Mouse (Mus musculus): ENCODE data around the gene BC003965.

BC003965 gene

DNA sequence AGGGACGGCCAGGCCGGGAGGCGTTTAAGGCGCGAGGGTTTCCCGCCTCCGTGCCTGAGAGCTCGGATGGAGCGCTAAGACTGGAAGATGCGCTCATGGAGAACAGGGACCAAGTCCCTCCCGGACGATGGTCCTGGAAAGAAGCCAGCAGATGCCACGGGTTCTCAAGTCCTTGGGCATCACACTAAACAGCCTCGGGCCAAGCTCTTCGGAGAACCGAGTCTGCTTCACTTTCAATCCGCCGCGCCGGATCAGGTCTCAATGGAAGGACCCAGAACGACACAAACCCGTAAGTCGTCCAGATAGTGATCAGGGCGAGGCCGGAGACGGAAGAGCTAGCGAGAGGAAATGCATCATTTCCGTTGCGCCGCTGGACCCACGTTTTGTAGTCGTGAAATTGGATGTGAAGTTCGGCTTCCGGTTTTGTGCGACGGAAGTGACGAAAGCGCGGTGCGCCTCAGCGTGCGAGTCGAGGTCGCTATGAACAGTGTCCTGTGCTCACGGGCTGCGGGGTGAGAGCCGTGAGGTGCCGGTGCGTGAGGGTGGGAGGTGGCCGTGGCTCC is at the start of gene BC003965:
Gene BC003965 (plus strand): TSS at position 426 of the 563 bp plus-strand sequence.
- peak; percentile 96 for DNase-seq

DNA sequence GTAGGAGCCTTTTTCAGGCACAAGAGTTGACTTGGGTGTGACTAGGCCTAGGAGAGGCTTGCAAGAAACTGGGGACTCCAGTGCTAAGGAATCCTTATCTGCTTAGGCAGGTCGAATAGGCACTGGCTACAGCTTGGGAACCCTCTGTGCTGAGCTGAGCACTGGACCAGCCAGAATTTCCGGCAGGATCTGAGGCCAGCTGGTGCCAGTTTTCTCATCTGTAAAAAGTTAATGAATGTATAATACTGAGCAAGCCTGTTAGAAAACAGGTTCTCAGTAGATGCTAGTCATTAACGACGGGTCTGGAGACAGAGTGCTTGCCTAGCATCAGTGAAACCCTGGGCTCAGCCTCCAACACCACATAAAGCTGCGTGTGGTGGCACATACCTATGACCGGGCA is 48.7 kb upstream of the BC003965 start:
- no peak for DNase-seq

DNA sequence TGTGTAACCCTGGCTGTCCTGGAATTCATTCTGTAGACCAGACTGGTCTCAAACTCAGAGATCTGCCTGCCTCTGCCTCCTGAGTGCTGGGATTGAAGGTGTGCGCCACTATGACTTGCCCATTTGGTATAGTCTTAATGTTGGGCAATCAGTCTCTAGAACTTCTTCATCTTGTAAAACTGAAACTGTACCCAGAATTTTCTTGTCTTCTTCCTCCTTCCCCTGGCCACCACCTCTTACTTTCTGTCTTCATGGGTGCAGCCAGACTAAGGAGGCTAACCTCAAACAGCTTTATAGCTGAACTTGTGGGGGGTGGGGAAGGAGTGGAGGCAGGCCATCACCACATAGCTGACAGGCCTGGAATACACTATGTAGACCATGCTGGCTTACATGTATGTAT is 45.6 kb upstream of the BC003965 start:
- no peak for DNase-seq

DNA sequence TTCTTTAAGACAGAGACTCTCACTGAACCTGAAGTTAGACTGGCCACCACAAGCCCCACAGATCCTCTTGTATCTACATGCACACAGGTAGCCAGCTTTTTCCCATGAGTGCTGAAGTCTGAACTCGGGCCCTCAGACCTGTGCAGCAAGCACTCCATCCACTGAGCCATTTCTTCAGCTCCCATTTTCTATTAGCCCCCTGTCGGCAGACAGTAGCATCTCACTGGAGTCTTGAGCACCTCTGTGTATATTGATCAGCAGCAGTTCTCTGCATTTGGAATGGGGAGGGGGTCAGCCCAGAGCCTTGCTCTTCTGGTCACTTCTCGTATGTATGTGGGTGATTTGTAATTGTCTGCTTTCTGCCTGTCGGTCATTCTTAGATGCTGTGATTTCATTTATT is 44.4 kb upstream of the BC003965 start:
- no peak for DNase-seq

DNA sequence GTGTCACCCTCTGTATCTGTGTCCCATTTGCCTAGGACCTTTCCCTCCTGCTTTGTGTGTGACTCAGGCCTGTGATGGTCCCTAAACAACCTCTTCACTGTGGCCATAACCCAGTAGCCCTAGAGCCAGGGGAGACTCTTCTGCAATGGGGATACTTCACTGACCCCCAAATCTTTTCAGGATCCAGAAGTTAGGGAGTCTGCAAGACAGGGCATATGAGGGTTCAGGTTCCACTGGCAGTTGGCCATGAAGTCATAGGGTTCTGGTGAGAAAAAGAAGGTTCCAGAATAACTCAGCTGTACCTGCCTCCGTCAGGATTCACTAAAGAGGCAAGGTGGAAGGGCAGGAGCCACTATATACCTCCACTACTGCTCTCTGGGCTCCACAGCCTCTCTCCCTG is 22.2 kb upstream of the BC003965 start, which contains the start of gene Ccdc154:
Gene Ccdc154 (plus strand): TSS at position 301 of the 400 bp plus-strand sequence.
- no peak for DNase-seq

DNA sequence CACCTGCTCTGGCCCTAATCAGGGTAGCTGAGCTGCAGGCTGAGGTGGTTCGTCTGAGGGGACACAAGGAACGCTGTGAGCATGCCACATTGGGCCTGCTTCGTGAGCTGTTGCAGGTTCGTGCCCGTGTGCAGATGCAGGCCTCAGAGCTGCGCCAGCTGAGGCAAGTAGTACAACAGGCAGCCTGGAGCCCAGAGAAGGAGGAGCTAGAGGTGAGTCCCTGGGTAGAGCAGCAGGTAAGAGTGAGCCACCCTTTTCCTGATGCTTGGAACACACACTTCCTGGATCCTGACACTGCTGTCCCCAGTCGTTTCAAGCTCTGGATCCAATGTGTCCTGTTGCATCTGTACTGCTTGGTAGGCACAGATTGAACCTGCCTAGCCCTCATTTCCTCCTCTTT is 21.0 kb upstream of the BC003965 start:
- no peak for DNase-seq

DNA sequence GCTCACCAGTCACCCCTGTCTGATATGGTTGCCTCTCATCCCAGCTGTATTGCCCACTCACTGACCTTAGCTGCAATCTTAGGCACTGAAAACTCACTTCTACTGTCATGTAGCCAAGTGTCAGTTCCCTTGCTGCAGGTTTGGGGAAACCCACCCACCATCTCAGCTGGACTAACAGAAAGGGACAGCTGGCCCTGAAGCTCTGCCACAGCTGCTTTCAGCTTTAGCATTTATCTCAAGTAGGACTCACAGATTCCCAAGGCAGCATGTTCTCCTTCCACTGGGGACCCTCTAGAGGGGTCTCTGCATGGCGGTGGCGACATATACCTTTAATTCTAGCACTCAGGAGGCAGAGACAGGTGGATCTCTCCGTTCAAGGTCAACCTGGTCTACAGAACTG is 19.6 kb upstream of the BC003965 start:
- no peak for DNase-seq

DNA sequence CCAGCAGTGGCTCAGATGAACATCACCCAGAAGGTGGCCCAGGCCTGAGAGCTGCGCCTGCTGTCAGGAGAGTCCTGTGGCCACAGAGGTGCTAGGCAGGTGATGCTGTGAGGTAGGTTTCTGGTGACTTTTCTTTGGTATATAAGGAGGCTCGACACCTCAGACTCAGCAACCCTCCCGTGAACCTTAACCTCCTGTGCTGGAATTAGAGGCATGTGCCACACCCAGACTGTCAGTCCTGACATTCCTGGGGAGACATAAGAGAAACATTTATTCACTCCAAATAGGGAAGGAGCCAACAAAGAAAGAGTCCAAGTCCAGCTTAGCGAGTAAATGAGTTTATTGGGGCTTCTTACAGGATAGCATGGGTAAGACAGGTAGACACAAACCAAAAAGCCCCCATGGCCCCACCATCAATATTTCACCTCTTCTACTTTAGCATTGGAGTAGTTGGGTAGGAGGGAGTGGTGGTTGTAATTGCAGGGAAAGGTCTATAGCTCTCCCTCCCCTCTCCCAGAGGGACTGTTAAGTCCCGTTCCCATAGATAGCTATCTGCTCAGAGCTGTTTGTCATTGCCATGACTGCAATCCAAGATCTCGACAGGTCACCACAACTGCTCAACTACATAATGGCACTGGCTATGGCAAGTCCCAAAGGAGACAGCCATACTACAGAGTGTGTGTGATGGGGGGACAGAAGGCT is 18.2 kb upstream of the BC003965 start:
- DNase-seq = no peak

DNA sequence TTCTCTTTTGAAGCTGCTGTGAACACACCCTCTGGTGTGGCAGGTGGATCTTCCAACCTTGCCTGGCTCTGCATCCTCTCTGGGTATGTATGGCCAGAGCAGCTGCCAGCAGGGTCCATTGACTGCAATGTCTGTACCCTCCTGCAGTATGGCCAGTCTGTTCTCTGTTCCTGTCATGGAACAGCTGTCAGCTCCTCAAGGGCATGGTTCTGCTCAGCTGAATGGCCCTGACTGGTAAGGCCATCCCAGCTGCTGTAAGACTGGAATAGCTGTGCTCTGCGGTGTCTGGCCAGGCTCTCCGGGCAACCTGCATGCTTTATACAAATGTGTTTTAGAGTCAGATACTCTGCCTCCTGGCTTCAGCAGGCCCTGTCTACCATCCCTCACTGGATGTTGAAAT is 14.6 kb upstream of the BC003965 start:
- no peak for DNase-seq

DNA sequence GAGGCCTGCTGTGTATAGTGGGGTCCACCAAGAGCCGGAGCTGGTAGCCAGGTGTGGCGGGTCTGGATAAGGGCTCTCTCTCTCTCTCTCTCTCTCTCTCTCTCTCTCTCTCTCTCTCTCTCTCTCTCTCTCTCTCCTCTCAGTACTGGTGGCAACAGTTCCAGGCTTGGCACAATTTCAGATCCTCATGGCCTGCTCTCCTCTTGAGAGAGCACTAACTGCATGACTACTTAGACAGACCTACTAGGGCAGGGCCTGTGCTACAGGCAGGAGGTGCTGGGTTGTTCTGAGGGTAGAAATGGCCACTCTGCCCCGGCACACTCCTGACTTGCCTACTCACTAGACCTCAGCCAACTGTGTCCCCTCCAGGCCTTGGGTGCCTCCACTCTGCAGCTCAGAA is 11.8 kb upstream of the BC003965 start:
- DNase-seq = no peak

DNA sequence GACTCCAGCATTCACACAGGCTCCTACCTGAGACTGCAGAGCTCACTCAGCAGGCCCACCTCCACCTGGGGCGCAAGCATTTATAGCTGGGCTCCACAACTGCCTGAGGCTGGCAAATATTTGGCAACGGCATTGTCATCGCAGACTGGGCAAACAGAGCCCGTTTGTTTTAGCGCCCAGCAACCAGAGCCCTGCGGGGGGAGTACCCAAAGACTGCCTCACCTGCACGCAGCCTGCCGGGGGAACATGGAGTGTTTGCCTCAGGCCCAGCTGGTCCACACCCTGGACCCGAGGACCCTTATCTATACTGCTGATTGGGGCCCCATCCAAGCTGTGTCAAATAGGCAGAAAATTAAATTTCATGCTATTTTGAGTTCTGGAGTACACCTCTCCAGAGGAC is 8.9 kb upstream of the BC003965 start, which contains the start of gene Gm38655:
Gene Gm38655 (minus strand): TSS at position 61 of the 400 bp plus-strand sequence.
- DNase-seq = no peak

DNA sequence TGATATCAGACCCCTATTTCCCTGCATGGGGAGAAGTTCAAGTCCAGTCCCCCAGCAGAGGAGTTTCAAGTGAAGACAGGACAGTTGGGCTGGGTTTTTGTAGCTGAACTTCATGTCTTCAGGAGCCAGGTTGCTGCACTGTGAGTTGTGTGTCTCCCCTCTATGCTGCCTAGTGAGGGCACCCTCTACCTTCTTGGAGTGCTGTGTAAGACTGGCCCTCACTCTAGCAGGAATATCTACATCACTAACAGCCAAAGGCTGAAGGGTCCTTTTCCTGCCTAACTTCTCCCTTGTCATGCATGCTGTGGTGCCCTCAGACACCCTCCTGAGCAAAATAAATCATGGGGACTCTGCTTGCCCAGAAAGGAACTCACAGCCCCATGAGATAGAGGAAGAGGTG is 1.1 kb upstream of the BC003965 start:
- DNase-seq = peak; percentile 15

DNA sequence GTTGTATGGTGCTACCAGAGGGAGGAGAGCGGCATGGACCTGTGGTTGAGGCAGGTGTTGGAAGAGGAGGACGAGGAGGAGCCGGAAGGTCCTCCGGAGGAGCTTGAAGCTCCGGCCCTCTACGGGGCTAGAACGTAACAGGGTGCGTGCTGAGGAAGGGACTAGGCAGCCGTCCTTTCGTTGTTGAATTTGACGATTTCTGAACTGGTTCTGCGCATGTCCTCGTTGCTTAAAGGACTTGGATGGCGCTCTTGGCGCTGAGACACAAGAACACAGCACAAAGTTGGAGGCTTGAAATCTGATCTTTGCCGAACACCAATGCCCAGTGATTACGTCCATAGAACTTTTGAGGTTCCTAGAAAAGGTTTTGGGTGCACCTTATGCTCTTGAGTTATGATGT is 607 bp downstream of the BC003965 start:
- DNase-seq = no peak

DNA sequence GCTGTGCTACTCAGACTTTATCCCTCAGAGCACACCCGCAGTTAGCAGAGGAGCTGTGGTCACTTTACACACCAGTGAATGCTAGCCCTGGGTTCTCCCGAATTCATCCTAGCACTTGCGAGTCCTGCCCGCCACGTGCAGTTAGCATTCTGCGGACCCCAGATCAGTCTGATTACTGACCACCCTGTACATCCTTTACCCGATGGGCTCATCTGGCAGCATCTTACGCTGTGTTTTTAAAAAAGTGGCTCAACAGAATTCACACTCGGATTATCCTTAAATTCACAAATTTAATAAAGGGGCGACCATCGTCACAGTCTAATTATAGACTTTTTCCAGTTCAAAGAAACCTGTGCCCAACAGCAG is 3.4 kb downstream of the BC003965 start:
- DNase-seq = no peak

DNA sequence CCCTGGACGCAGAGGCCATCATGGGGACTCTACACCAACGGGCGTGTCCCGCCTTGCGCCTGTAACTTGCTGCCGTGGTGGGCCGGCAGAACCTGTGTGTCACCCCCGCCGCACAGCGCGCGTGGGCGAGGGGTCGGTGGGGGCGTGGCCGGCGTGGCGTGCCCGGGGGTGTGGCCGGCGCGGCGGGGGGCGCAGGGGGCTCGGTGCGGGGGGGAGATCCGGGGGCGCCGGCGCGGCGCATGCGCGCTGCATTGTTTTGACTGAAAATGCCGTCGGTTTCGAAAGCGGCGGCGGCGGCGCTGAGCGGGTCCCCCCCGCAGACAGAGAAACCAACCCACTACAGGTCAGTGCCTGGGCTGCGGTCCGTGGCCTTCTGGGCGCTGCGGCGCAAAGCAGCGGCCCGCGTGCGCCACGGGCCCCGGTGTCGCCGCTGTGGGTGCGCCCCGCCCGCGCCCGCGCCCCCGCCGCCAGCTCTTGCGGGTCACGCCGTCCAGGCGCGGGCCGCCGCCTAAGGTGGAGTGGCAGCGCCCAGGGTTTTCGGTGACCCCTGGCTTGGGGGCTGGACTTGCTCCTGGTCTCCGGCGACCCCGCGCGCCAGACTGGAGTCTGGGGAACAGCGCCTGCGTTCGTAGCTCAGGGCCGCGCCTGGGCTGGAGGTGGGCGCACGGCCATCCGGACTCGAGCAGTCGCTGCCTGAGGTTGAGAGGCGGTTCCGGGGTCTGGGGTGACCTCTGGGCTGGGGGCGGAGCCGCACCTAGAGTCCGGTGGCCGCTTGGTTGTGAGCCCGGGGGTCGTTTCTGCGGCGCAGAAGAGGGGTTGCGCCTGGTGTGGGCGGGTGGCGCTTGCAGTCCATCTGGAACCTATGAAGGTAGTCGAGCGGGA is 4.0 kb downstream of the BC003965 start, which contains the start of gene Unkl:
Gene Unkl (plus strand): TSS at position 248 of the 882 bp plus-strand sequence.
- peak; percentile 86 for DNase-seq

DNA sequence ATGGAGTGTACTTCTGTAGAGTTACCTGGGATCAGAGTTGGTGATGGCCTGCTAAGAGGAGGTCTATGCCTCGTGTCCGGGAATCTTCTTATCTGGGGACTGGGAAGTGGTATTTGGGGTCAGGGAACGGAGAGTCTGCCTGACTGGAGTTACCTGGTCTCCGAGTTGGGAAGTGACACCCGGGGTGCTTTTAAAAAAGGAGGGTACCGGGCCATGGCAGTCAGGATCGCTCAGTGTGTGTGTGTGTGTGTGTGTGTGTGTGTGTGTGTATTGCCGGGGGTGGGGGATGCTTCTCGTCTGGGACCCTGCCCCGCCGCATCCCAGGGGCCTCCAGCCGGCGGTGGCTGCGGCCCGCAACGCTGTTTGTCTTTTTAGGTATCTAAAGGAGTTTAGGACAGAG is 4.7 kb downstream of the BC003965 start:
- DNase-seq = peak; percentile 12

DNA sequence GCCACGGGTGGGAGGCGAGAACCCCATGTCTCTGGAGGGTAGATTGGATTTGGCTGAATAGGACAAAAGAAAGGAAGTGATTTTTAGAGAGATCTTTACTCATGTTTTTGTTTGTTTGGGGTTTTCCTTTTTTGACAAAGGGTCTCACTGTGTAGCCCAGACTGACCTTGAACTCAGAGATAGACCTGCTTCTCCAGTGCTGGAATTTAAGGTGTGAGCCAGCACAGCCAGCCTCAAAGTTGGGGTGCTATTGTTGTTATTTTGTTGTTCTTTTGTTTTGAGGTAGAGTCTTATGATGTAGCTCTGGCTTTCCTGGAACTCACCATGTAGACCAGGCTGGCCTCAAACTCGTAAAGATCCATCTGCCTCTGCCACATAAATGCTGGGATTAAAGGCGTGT is 18.0 kb downstream of the BC003965 start:
- DNase-seq = no peak

DNA sequence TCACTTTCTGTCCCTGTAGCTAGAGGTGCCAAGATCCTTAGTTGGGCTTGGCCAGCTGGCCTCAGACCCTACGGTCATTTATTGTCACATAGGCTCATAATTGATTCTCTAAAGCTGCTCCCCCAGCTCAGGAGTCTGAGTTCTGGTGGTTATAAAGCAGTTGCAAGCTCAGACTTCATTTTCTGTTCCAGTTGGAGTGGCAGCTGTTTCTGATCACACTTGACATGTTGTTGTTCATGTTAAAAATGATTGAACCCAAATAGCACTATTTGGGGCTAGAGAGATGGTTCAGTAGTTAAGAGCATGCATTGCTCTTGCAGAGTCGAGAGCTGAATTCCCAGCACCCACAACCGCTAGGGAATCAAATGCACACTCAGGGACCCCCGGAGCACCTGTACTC is 25.7 kb downstream of the BC003965 start:
- DNase-seq = no peak

DNA sequence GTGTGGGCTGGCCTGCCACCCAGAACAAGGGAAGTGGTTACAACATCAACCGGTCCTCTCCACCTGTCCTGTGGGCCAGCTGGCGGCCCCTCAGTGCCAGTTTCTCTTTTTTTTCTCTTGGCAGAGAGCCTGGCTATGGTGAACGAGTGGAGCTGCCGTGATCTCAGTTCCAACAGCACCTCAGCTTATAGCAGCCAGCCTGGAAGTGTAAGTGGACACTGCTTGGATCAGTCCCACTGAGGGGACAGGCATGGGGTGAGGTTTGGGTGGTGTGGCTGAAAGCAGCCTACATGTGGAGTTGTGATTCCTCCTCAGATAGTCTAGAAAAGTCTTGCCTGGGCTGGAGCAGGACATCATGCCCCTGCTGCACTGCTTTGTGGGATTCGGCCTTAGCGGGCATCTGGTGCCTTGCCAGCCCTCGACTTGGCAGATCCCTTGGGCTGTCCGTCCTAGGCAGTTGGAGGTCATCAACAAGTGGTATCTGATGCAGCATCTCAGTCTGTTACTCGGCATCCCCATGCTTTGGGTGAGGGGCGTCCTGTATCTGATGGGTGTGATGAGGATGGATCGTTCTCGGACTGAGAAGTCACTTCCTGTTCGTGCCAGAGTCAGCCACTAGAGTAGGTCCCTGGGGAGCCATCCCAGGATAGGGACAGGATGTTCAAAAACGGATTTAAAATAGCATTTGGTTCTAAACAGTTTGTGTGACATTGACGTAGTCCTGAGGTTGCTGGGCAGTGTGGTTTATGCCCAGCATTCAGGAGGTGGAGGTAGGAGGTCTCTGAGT is 26.5 kb downstream of the BC003965 start:
- no peak for DNase-seq

DNA sequence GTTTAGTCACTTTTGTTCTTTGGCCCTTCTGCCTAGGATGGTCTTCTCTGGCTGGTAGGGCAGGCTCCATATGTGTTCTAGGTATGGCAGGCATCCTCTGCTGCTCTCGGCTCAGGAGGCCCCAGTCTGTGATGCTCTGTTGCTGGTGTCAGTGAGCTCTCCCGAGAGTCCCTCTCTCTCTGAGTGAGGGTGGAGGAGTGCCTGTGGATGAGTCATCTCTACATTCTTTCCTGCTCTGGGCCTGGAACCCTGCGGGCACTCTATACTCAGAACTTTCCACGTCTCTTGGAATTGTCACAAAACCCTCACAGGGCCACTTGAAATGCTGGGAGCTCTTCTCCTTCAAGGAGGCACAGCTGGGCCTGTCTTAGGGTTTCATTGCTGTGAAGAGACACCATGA is 27.4 kb downstream of the BC003965 start:
- DNase-seq = no peak

DNA sequence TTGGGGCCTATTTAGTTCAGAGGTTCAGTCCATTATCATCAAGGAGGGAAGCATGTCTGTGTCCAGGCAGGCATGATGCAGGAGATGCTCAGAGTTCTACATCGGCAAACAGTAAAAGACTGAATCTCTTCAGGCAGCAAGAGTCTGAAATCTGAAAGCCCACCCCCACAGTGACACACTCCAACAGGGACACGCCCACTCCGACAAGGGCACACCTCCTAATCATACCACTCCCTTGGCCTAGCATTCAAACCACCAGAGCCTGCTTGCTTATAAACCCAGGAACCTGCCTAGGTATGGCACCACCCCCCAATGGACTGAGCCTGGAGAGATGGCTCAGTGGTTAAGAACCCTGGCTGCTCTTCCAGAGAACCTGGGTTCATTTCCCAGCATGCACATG is 31.1 kb downstream of the BC003965 start:
- DNase-seq = no peak

DNA sequence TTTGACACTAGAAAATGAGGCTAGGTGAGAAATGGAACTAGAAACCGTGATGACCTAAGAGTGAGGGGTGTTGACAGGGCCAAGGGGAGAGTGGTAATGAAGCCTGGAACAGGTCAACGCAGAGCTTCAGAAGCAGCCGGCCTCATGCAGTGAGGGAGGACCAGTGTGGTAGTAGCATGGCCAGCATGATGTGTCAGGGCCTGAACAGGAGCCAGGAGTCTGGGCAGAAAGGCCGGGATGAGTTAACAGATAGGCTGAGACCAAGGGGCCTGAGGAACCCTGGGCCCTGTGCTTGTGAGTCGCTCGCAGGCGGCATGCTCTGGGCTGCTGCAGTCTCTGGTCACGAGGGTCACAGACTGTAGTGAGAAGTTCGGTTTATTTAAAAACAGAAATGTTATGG is 34.6 kb downstream of the BC003965 start:
- no peak for DNase-seq
